Mouse (Mus musculus) MEL (cell line): ENCODE results near the gene Lrrc29. TPM values are rescaled to one million over a fixed set of nuclear protein-coding genes. Genes with fewer than 3 reads are reported as not detected.
"Not testable (repeated sequence)": the region's sequence is repeated elsewhere in the genome, so short reads cannot be mapped to it uniquely, and the experiment has no call there.

Source experiments
- DNase-seq: peaks from one replicate; pipeline ENCODE4 v3.0.0; 2011; ENCODE audit warnings: low read depth, low spot score
- H3K27ac ChIP-seq: 2 replicates; pipeline ENCODE4 v1.5.1; 2012; ENCODE audit warnings: low read depth, mild to moderate bottlenecking, control low read depth, low read length, moderate library complexity; ENCODE audit not compliant: control insufficient read depth
- H3K27me3 ChIP-seq, 2 experiments: fragments of 150-350 bp in 1 of 2; sonication (generic) in 1 of 2; 2 replicates each; pipeline ENCODE4 v1.6.1; 2012; ENCODE audit warnings: low read length in 2 of 2, mild to moderate bottlenecking in 2 of 2, improper control_type of control experiment in 1 of 2, moderate library complexity in 1 of 2; ENCODE audit not compliant: insufficient read depth in 2 of 2, control insufficient read depth in 1 of 2
- H3K36me3 ChIP-seq, 2 experiments: 2 replicates each; pipeline ENCODE4 v1.6.1; 2012 to 2014; ENCODE audit warnings: low read length in 2 of 2, improper control_type of control experiment in 1 of 2, inconsistent platforms in 1 of 2, mild to moderate bottlenecking in 1 of 2; ENCODE audit not compliant: insufficient read depth in 2 of 2, control insufficient read depth in 1 of 2
- H3K4me1 ChIP-seq, 2 experiments: fragments of 150-350 bp in 1 of 2; sonication (generic) in 1 of 2; 2 replicates each; pipeline ENCODE4 v1.6.1; 2012; ENCODE audit warnings: low read length in 2 of 2, improper control_type of control experiment in 1 of 2, mild to moderate bottlenecking in 1 of 2; ENCODE audit not compliant: insufficient read depth in 2 of 2, control insufficient read depth in 1 of 2
- H3K4me3 ChIP-seq, 2 experiments: fragments of 150-350 bp in 1 of 2; sonication (generic) in 1 of 2; 2 replicates each; pipeline ENCODE4 v1.5.1; 2012; ENCODE audit warnings: low read depth in 2 of 2, low read length in 2 of 2, mild to moderate bottlenecking in 2 of 2, moderate library complexity in 2 of 2, control low read depth in 1 of 2, improper control_type of control experiment in 1 of 2; ENCODE audit not compliant: control insufficient read depth in 1 of 2, insufficient read depth in 1 of 2
- H3K79me2 ChIP-seq: 2 replicates; pipeline ENCODE4 v1.6.1; 2012; ENCODE audit warnings: mild to moderate bottlenecking, low read length, moderate library complexity; ENCODE audit not compliant: control insufficient read depth, poor library complexity, insufficient read depth
- H3K9ac ChIP-seq: 2 replicates; pipeline ENCODE4 v1.6.1; 2012; ENCODE audit warnings: low read depth, mild to moderate bottlenecking, control low read depth, low read length, moderate library complexity; ENCODE audit not compliant: control insufficient read depth, poor library complexity, severe bottlenecking
- H3K9me3 ChIP-seq: fragments of 150-350 bp; sonication (generic); replicated peaks from 2 replicates; pipeline ENCODE4 v1.6.1; 2012; ENCODE audit warnings: mild to moderate bottlenecking, low read length, improper control_type of control experiment, moderate library complexity; ENCODE audit not compliant: insufficient read depth
- BHLHE40 ChIP-seq: IDR thresholded peaks from 2 replicates; pipeline ENCODE4 v1.6.1; 2012; ENCODE audit warnings: low read depth, mild to moderate bottlenecking, inconsistent platforms, low read length, improper control_type of control experiment, borderline replicate concordance
- CHD1 ChIP-seq: IDR thresholded peaks from 2 replicates; pipeline ENCODE4 v1.6.1; 2012; ENCODE audit warnings: low read depth, mild to moderate bottlenecking, inconsistent platforms, low read length, improper control_type of control experiment
- CHD2 ChIP-seq: IDR thresholded peaks from 2 replicates; pipeline ENCODE4 v1.6.1; 2011; ENCODE audit warnings: low read length, improper control_type of control experiment
- CTCF ChIP-seq, 3 experiments: IDR thresholded peaks in 2 of 3; conservative IDR thresholded peaks in 1 of 3; 2 replicates each; pipeline ENCODE4 v1.5.1; 2011 to 2012; ENCODE audit warnings: low read length in 3 of 3, low read depth in 2 of 3, mild to moderate bottlenecking in 2 of 3, improper control_type of control experiment in 1 of 3, inconsistent platforms in 1 of 3, mixed read lengths in 1 of 3, moderate library complexity in 1 of 3; ENCODE audit not compliant: control insufficient read depth in 1 of 3, insufficient read depth in 1 of 3, poor library complexity in 1 of 3, severe bottlenecking in 1 of 3
- ELF1 ChIP-seq: IDR thresholded peaks from 2 replicates; pipeline ENCODE4 v1.6.1; 2014; ENCODE audit warnings: low read depth, mild to moderate bottlenecking, inconsistent platforms, low read length, improper control_type of control experiment, moderate library complexity
- ETS1 ChIP-seq: IDR thresholded peaks from 2 replicates; pipeline ENCODE4 v1.6.1; 2012; ENCODE audit warnings: low read depth, mild to moderate bottlenecking, inconsistent platforms, low read length, improper control_type of control experiment, moderate library complexity
- GABPA ChIP-seq: IDR thresholded peaks from 2 replicates; pipeline ENCODE4 v1.6.1; 2012; ENCODE audit warnings: low read depth, mild to moderate bottlenecking, inconsistent platforms, low read length, improper control_type of control experiment, moderate library complexity
- KAT2A ChIP-seq: conservative IDR thresholded peaks from 2 replicates; pipeline ENCODE4 v1.6.1; 2012; ENCODE audit warnings: low read depth, low read length, improper control_type of control experiment, inconsistent platforms
- MAFK ChIP-seq: IDR thresholded peaks from 2 replicates; pipeline ENCODE4 v1.6.1; 2011; ENCODE audit warnings: low read depth, mild to moderate bottlenecking, low read length, improper control_type of control experiment, borderline replicate concordance
- MXI1 ChIP-seq: IDR thresholded peaks from 2 replicates; pipeline ENCODE4 v1.6.1; 2011; ENCODE audit warnings: mild to moderate bottlenecking, low read depth, low read length, improper control_type of control experiment
- MYC ChIP-seq: IDR thresholded peaks from 2 replicates; pipeline ENCODE4 v1.6.1; 2011; ENCODE audit warnings: low read depth, mild to moderate bottlenecking, low read length, improper control_type of control experiment, moderate library complexity
- NELFE ChIP-seq: IDR thresholded peaks from 2 replicates; pipeline ENCODE4 v1.6.1; 2011; ENCODE audit warnings: low read depth, low read length, improper control_type of control experiment
- NRF1 ChIP-seq: IDR thresholded peaks from 2 replicates; pipeline ENCODE4 v1.6.1; 2014; ENCODE audit warnings: low read depth, mild to moderate bottlenecking, inconsistent platforms, low read length, improper control_type of control experiment, moderate library complexity; ENCODE audit not compliant: poor library complexity, insufficient read depth, severe bottlenecking
- POLR2A ChIP-seq, 2 experiments: IDR thresholded peaks; 2 replicates each; pipeline ENCODE4 v1.6.1; 2011 to 2012; ENCODE audit warnings: low read length in 2 of 2, mild to moderate bottlenecking in 2 of 2, control low read depth in 1 of 2, improper control_type of control experiment in 1 of 2, low read depth in 1 of 2, moderate library complexity in 1 of 2; ENCODE audit not compliant: control insufficient read depth in 1 of 2, insufficient read depth in 1 of 2, poor library complexity in 1 of 2
- POLR2AphosphoS2 ChIP-seq: IDR thresholded peaks from 2 replicates; pipeline ENCODE4 v1.6.1; 2011; ENCODE audit warnings: low read length, improper control_type of control experiment
- RAD21 ChIP-seq: IDR thresholded peaks from 2 replicates; pipeline ENCODE4 v1.6.1; 2011; ENCODE audit warnings: mild to moderate bottlenecking, low read depth, low read length, improper control_type of control experiment
- SIN3A ChIP-seq: IDR thresholded peaks from 2 replicates; pipeline ENCODE4 v1.6.1; 2012; ENCODE audit warnings: low read length, improper control_type of control experiment, inconsistent platforms
- SMC3 ChIP-seq: IDR thresholded peaks from 2 replicates; pipeline ENCODE4 v1.6.1; 2011; ENCODE audit warnings: low read depth, low read length, improper control_type of control experiment
- TAL1 ChIP-seq: IDR thresholded peaks from 2 replicates; pipeline ENCODE4 v1.6.1; 2012; ENCODE audit warnings: mild to moderate bottlenecking, inconsistent platforms, low read length, moderate library complexity, mixed read lengths
- TCF12 ChIP-seq: IDR thresholded peaks from 2 replicates; pipeline ENCODE4 v1.6.1; 2014; ENCODE audit warnings: low read depth, mild to moderate bottlenecking, inconsistent platforms, low read length, improper control_type of control experiment, moderate library complexity
- USF1 ChIP-seq: IDR thresholded peaks from 2 replicates; pipeline ENCODE4 v1.6.1; 2014; ENCODE audit warnings: low read depth, mild to moderate bottlenecking, inconsistent platforms, low read length, improper control_type of control experiment, moderate library complexity
- USF2 ChIP-seq, 2 experiments: IDR thresholded peaks; 2 replicates each; pipeline ENCODE4 v1.6.1; 2011 to 2012; ENCODE audit warnings: improper control_type of control experiment in 2 of 2, low read length in 2 of 2, borderline replicate concordance in 1 of 2, inconsistent platforms in 1 of 2, low read depth in 1 of 2, mild to moderate bottlenecking in 1 of 2; ENCODE audit not compliant: insufficient read depth in 1 of 2
- ZC3H11A ChIP-seq: IDR thresholded peaks from 2 replicates; pipeline ENCODE4 v1.6.1; 2012; ENCODE audit warnings: low read depth, mild to moderate bottlenecking, inconsistent platforms, low read length, improper control_type of control experiment
- ZMIZ1 ChIP-seq: IDR thresholded peaks from 2 replicates; pipeline ENCODE4 v1.6.1; 2012; ENCODE audit warnings: low read depth, mild to moderate bottlenecking, inconsistent platforms, low read length, improper control_type of control experiment, moderate library complexity
- ZNF384 ChIP-seq: IDR thresholded peaks from 2 replicates; pipeline ENCODE4 v1.6.1; 2012; ENCODE audit warnings: low read depth, mild to moderate bottlenecking, inconsistent platforms, low read length, improper control_type of control experiment
- polyA plus RNA-seq, 2 experiments: library from polyadenylated mRNA; stranded (reverse) in 1 of 2; unstranded in 1 of 2; fragments of >175 nt in 1 of 2; fragments of >200 nt in 1 of 2; gene quantifications; 2 replicates each; pipeline versions ENCODE4 v1.2.1 to v1.2.4; 2012; ENCODE audit warnings: low replicate concordance in 2 of 2, low read depth in 1 of 2; ENCODE audit not compliant: insufficient read length in 2 of 2, insufficient read depth in 1 of 2, missing spikeins in 1 of 2
- total RNA-seq: library from RNA; depleted of rRNA; stranded (reverse); fragments of 300-350 nt; gene quantifications from 2 replicates; pipeline ENCODE4 v1.2.3, GENCODE M21; 2012

Lrrc29 gene
- total and polyA plus RNA-seq, 3 experiments, result 2.6 to 6.1 TPM; not detected in 1

DNA sequence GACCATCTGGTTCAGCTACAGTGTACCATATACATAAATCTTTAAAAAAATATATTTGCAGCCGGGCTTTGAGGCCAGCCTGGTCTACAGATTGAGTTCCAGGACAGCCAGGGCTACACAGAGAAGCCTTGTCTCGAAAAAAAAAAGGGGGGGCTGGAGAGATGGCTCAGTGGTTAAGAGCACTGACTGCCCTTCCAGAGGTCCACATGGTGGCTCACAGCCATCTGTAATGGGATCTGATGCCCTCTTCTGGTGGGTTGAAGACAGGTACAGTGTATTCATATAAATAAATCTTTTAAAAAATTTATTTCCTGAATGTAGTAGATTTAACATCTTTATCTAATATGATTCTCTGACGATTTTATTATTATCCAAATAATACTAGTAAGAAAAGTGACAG is 34.3 kb downstream of the Lrrc29 start:
- H3K4me1 ChIP-seq, result peaks cover 5 to 20% of the 10 kb centered on the region in 2 experiments
- not testable (repeated sequence) for H3K36me3 ChIP-seq, H3K27me3 ChIP-seq, H3K27ac ChIP-seq, H3K4me3 ChIP-seq, H3K79me2 ChIP-seq, H3K9me3 ChIP-seq, H3K9ac ChIP-seq
- DNase-seq, result peak; percentile 47
- TF ChIP-seq CTCF (IDR thresholded peaks at IDR 0.05 in 2 of 3, conservative IDR thresholded peaks at IDR 0.05 in 1 of 3; ENCODE audit: control insufficient read depth in 1 of 3, insufficient read depth in 1 of 3, low read depth in 2 of 3, low read length in 3 of 3, poor library complexity in 1 of 3, severe bottlenecking in 1 of 3) (peak; percentile 13 to 52 (median 43); a peak in 4 of 6 replicates), RAD21 (peak; percentile 20), SMC3 (peak; percentile 45), MYC (peak; percentile 60; the same call in 1 of the 2 replicates)

- not testable (repeated sequence) for H3K36me3 ChIP-seq, H3K27me3 ChIP-seq, DNase-seq, H3K4me3 ChIP-seq, H3K79me2 ChIP-seq, H3K27ac ChIP-seq, H3K9ac ChIP-seq, H3K9me3 ChIP-seq
- peaks cover 4 to 16% of the 10 kb centered on the region in 2 experiments; a peak in 3 of 4 replicates for H3K4me1 ChIP-seq
Observed at GRCm38 (mm10) chr8:105291364-105291763, 34.7 kb downstream of the Lrrc29 start.

GRCm38 (mm10) chr8:105290554-105291314 is 35.3 kb downstream of the Lrrc29 start:
- H3K27ac ChIP-seq, result no peak overlapping the region
- no peak overlapping the region for H3K9ac ChIP-seq
- peaks cover 4 to 13% of the 10 kb centered on the region in 2 experiments; a peak in 3 of 4 replicates for H3K4me1 ChIP-seq
- H3K4me3 ChIP-seq, result no peak overlapping the region
- no peaks in the 10 kb centered on the region for H3K27me3 ChIP-seq
- H3K9me3 ChIP-seq, result no peaks in the 10 kb centered on the region
- no peaks in the 10 kb centered on the region; a peak in 1 of 4 replicates for H3K36me3 ChIP-seq
- DNase-seq, result peak; percentile 92
- peaks cover 3% of the 10 kb centered on the region for H3K79me2 ChIP-seq
- TF ChIP-seq SIN3A, result peak; percentile 99
- TF ChIP-seq MAFK, result no peak
- peak; percentile 53; the same call in 1 of the 2 replicates for TF ChIP-seq BHLHE40
- TF ChIP-seq NELFE, result no peak
- TF ChIP-seq NRF1, result no peak
- TF ChIP-seq KAT2A, result no peak
- TF ChIP-seq TAL1, result no peak
- no peak for TF ChIP-seq POLR2AphosphoS2
- TF ChIP-seq USF2 (IDR thresholded peaks at IDR 0.05; ENCODE audit: borderline replicate concordance in 1 of 2, insufficient read depth in 1 of 2, low read depth in 1 of 2, low read length in 2 of 2), result no peak
- TF ChIP-seq CTCF (IDR thresholded peaks at IDR 0.05 in 2 of 3, conservative IDR thresholded peaks at IDR 0.05 in 1 of 3; ENCODE audit: control insufficient read depth in 1 of 3, insufficient read depth in 1 of 3, low read depth in 2 of 3, low read length in 3 of 3, poor library complexity in 1 of 3, severe bottlenecking in 1 of 3), result peak; percentile 81 to 98 (median 95)
- peak; percentile 57; the same call in 1 of the 2 replicates for TF ChIP-seq ELF1
- TF ChIP-seq USF1, result no peak
- TF ChIP-seq ZC3H11A, result peak; percentile 82
- no peak for TF ChIP-seq GABPA
- no peak for TF ChIP-seq ZMIZ1
- no peak for TF ChIP-seq ZNF384
- TF ChIP-seq CHD1, result no peak
- no peak for TF ChIP-seq ETS1
- peak; percentile 98 for TF ChIP-seq MXI1
- TF ChIP-seq TCF12, result no peak
- no peak for TF ChIP-seq POLR2A (IDR thresholded peaks at IDR 0.05; ENCODE audit: control insufficient read depth in 1 of 2, insufficient read depth in 1 of 2, low read depth in 1 of 2, low read length in 2 of 2, poor library complexity in 1 of 2)
- no peak for TF ChIP-seq CHD2
